Mouse (Mus musculus) ES-E14 (cell line): ENCODE measurements around the gene Serinc5.

Experiments
- HCFC1 ChIP-seq: IDR thresholded peaks from 2 replicates; pipeline ENCODE4 v1.6.1; 2012; ENCODE audit warnings: low read length, inconsistent platforms, borderline replicate concordance; ENCODE audit not compliant: insufficient read depth
- MAFK ChIP-seq: IDR thresholded peaks from 2 replicates; pipeline ENCODE4 v1.6.1; 2014; ENCODE audit warnings: mild to moderate bottlenecking, low read depth, low read length, inconsistent platforms; ENCODE audit not compliant: insufficient read depth
- ZC3H11A ChIP-seq: IDR thresholded peaks from 2 replicates; pipeline ENCODE4 v1.6.1; 2012; ENCODE audit warnings: low read depth, mild to moderate bottlenecking, inconsistent platforms, low read length, borderline replicate concordance
- ZNF384 ChIP-seq: IDR thresholded peaks from 2 replicates; pipeline ENCODE4 v1.6.1; 2012; ENCODE audit warnings: low read depth, low read length, inconsistent platforms

DNA sequence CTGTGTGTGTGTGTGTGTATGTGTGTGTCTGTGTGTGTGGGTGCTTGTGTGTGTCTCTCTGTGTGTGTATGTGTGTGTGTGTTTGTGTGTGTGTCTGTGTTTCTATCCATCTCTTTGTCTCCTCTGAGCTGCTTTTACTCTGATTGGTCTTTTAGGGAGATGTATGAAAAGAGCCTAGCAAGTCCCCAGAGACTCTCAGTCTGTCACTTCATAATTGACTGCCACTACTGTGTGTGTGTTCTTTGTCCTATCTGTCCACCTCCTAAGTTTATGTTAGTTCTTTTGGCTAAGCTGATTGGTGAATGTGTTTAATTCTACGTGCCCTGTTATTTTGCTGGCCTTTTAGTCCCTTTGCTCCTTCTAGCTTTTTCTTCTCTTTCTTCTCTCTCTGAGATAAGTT lies 124.8 kb downstream of the Serinc5 start:
- no peak for TF ChIP-seq HCFC1
- TF ChIP-seq ZC3H11A, result no peak
- no peak for TF ChIP-seq MAFK
- no peak for TF ChIP-seq ZNF384
